Mouse (Mus musculus): ENCODE measurements at regions not wholly inside any gene's neighbourhood (a gene's known extent, or its start where the extent isn't known, plus 50 kb on each side); places are given as distances from the start of the nearest gene placed in this dataset.

GRCm38 (mm10) chr11:23169742-23170428, 86.0 kb upstream of the Xpo1 start:
- no peak for DNase-seq (ENCODE audit: low spot score in 2 of 2)

GRCm38 (mm10) chr11:23170813-23171212, 85.0 kb upstream of the Xpo1 start:
- DNase-seq (ENCODE audit: low spot score in 2 of 2) = no peak

- DNase-seq (ENCODE audit: low spot score in 2 of 2) = no peak
Measured at GRCm38 (mm10) chr11:23171760-23172159, 84.1 kb upstream of the Xpo1 start.

- DNase-seq (ENCODE audit: low spot score in 2 of 2) = no peak
Measured at GRCm38 (mm10) chr11:23181647-23182046, 74.2 kb upstream of the Xpo1 start.

GRCm38 (mm10) chr11:23185211-23185610, 70.6 kb upstream of the Xpo1 start:
- DNase-seq (ENCODE audit: low spot score in 2 of 2) = no peak

GRCm38 (mm10) chr11:23201701-23202449, 54.0 kb upstream of the Xpo1 start:
- DNase-seq (ENCODE audit: low spot score in 2 of 2) = no peak

GRCm38 (mm10) chr11:23203566-23203965, 52.3 kb upstream of the Xpo1 start:
- no peak for DNase-seq (ENCODE audit: low spot score in 2 of 2)

- DNase-seq (ENCODE audit: low spot score in 2 of 2) = no peak
Measured at GRCm38 (mm10) chr11:23204041-23204440, 51.8 kb upstream of the Xpo1 start.
